Mouse (Mus musculus): ENCODE data around the gene Emd. TPM values are rescaled to one million over a fixed set of nuclear protein-coding genes. Genes with fewer than 3 reads are reported as not detected.
"Not testable (repeated sequence)": the region's sequence is repeated elsewhere in the genome, so short reads cannot be mapped to it uniquely, and the experiment has no call there.

Emd gene
- total RNA-seq (2017): 61.5 and 63.0 TPM in 2 replicates

GRCm38 (mm10) chrX:74254153-74254887 lies at the start of gene Emd:
Gene Emd, plus strand, starts transcription at chrX:74254687.
- ATAC-seq (ENCODE audit: extremely low read depth, insufficient number of reproducible peaks, low FRiP score, poor library complexity, severe bottlenecking): peak; percentile 97

- ATAC-seq (ENCODE audit: extremely low read depth, insufficient number of reproducible peaks, low FRiP score, poor library complexity, severe bottlenecking): no peak
Observed at GRCm38 (mm10) chrX:74218496-74218895, 36.0 kb upstream of the Emd start.

DNA sequence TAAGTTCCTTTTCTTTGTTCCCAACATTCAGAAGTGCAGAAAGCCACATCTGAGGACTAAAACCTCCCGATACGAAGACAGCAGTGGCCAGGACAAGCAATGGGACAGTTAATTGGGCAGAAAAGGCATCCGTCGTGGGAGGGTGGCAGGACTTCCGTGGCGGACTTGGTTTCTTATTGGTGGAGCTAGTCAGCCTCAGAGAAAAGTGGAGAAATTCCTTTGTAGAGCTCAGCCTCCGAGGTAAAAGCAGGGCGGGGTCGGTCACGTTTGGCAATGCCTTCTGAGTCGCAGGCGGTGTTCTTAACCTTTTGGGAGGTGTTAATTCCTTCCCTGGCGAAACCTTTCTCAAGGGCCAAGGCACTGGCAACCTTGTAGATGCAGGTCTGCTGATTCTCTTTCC lies 35.0 kb upstream of the Emd start:
- ATAC-seq (ENCODE audit: extremely low read depth, insufficient number of reproducible peaks, low FRiP score, poor library complexity, severe bottlenecking): no peak

DNA sequence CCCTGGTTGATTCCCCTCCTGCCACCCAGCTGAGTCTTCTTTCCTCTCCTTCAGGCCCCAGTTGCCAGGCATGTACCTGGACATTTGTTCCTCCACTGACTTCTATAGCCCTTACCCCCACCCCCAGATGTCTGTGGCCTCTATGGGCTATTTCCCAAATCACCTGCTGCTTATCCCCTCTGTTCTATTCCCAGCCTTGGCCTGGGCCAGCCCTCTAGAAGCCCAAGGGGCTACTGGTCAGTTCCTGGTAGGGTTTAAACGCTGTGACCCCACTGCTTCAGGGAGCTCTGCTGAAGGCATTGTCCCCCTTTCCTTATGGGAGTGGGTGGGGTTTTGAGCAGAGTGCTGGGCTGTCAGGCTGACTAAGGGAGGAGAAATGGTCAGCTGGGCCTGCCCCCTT lies 34.4 kb upstream of the Emd start:
- not testable (repeated sequence) for ATAC-seq (ENCODE audit: extremely low read depth, insufficient number of reproducible peaks, low FRiP score, poor library complexity, severe bottlenecking)

- ATAC-seq (ENCODE audit: extremely low read depth, insufficient number of reproducible peaks, low FRiP score, poor library complexity, severe bottlenecking): no peak
Observed at GRCm38 (mm10) chrX:74230038-74230437, 24.4 kb upstream of the Emd start.

DNA sequence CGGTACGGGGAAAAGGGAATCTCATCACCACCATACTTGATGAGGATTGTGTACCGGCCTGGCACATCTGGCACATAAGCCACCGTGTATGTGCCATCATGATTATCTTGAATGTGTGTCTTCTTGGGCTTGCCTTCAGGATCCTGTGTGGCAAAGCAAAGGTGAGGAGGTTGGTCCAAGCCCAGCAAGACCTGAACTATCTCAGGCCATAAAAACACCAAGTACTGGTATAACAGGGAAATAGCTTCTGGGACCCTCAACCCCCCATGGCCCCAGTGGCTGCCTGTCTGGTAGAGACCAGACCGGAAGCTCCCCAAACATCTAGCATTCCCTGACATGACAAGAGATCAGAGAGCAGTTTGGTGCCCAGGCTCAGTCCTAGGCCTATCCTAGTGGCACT lies 21.3 kb upstream of the Emd start:
- no peak for ATAC-seq (ENCODE audit: extremely low read depth, insufficient number of reproducible peaks, low FRiP score, poor library complexity, severe bottlenecking)

- no peak for ATAC-seq (ENCODE audit: extremely low read depth, insufficient number of reproducible peaks, low FRiP score, poor library complexity, severe bottlenecking)
Observed at GRCm38 (mm10) chrX:74240332-74240731, 14.2 kb upstream of the Emd start.

DNA sequence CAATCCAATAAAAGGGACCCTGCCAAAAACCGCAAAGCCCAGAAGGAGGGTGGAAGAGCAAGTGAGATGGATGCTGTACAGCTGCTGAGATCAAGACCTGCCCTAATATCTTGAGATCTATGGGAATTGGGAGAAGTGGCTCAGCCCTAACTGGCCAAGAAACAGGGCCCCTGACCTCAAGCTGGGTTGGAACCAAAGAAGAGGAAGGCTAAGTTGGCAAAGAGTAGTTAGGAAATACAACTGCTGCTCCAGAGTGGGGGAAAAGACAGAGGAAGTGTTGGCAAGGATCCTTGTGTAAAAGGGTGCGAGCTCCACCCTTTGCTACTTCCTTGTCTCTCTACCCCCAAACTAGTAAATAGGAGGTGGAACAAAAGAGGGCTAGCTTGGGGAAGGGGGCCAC lies 11.1 kb upstream of the Emd start:
- ATAC-seq (ENCODE audit: extremely low read depth, insufficient number of reproducible peaks, low FRiP score, poor library complexity, severe bottlenecking): no peak

DNA sequence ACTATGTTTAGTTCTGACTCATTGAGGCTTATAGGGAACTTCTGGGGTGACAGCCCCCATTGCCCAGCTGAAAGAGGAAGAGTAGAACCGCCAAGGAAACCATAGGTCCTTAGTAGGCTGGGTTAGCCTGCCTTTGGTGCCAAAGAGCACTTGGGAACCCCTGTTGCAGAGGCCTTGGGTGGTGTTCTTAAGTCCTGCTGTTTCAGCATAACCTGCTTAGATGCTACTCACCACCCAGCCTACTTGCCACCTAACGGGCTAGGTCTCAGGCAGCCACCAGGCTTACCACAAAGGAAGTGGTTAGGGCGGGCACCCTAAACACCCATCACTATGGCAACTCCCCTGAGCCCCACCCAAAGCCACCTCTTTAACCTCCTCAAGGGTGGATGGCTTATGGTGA lies 10.7 kb upstream of the Emd start:
- peak; percentile 74 for ATAC-seq (ENCODE audit: extremely low read depth, insufficient number of reproducible peaks, low FRiP score, poor library complexity, severe bottlenecking)

DNA sequence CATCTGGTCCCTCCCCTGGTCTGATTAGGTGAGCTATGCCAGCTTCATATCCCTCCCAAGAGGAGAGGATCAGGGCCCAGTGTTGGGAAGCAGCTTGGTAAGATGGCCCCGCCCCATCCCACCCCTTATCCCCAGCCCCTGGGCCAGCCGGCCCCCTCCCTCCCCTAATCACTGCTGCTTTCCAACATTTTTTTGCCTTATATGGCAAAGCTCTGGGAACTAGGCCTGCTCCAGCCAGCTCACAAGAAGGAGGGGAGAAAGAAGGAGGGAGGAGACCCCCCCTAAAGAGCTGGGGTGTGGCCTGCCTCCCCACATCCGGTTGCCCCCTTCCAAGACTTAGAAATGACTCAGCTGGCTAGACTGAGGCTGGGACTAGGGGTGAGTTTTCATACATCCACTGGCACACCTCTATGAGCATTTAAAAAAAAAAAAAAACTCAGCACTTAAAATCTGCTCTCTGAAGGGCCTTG lies 9.8 kb upstream of the Emd start:
- ATAC-seq (ENCODE audit: extremely low read depth, insufficient number of reproducible peaks, low FRiP score, poor library complexity, severe bottlenecking): no peak

GRCm38 (mm10) chrX:74245107-74245506 lies 9.4 kb upstream of the Emd start:
- no peak for ATAC-seq (ENCODE audit: extremely low read depth, insufficient number of reproducible peaks, low FRiP score, poor library complexity, severe bottlenecking)

DNA sequence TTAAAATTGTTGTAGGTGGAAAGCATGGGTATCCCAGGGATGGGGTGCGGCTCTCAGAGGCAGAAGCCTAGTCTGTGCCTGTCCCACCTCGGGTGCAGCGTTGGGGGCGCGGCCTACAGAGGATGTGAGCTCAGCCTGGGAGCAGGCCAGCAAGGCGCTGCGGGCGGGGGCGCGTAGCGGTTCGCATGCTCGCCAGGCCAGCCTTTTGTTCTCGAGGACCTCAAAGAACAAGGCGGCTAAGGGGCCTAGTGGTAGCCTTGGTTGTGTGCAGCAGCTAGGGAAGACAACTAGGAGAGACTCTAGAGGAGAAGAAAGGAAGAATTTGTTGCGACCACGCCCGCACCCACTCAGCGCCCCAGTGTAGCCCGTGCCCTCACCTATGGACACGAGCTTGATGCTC lies 8.8 kb upstream of the Emd start:
- ATAC-seq (ENCODE audit: extremely low read depth, insufficient number of reproducible peaks, low FRiP score, poor library complexity, severe bottlenecking): peak; percentile 14; the same call in 1 of the 2 replicates

DNA sequence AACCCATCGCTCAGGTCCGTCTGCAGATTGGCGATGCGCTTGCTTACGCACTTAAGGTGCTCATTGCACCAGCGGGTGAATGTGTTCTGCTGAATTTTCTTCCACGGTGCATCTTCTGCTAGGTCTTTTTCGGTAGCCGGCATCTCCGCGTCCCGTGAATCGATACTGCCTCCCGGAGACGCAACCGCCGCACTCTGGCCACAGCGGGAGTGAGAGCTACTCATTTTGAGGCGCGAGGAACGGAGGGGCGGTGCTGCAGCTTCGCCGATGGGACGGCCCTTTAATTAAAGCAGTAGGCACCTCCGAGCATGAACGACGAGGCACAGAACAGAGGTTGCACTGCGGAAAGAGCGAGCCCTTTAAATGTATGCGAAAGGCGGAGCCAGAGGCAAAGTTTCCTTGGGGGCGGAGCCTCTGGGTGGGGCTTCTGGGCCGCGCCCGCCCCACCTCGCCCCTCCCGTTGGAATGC lies 8.2 kb upstream of the Emd start:
- ATAC-seq (ENCODE audit: extremely low read depth, insufficient number of reproducible peaks, low FRiP score, poor library complexity, severe bottlenecking): peak; percentile 69

GRCm38 (mm10) chrX:74246693-74247092 lies 7.8 kb upstream of the Emd start:
- no peak for ATAC-seq (ENCODE audit: extremely low read depth, insufficient number of reproducible peaks, low FRiP score, poor library complexity, severe bottlenecking)

DNA sequence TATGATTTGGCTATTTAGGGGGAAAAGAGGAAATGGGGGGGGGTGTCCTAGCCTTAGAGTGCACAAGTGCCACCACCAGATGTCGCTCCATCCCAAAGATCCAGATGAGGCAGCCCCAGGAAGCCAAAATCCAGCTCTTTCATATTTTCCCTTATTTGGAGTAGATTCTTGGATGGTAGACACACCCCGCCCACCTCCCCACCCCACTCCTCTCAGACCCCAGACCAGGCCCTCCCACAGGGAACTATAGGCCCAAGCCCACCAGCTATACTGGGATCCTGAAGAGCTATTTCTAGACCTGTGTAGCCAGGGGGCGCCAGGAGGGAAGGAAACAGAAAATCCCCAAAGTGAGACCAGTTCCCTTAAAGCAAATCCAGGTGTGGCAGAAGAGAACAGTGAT lies 5.8 kb upstream of the Emd start:
- no peak for ATAC-seq (ENCODE audit: extremely low read depth, insufficient number of reproducible peaks, low FRiP score, poor library complexity, severe bottlenecking)

- ATAC-seq (ENCODE audit: extremely low read depth, insufficient number of reproducible peaks, low FRiP score, poor library complexity, severe bottlenecking): no peak
Observed at GRCm38 (mm10) chrX:74249615-74250014, 4.9 kb upstream of the Emd start, which contains the start of gene Flna. Gene Flna, minus strand, starts transcription at chrX:74249820.

- ATAC-seq (ENCODE audit: extremely low read depth, insufficient number of reproducible peaks, low FRiP score, poor library complexity, severe bottlenecking): peak; percentile 5; the same call in 1 of the 2 replicates
Observed at GRCm38 (mm10) chrX:74254888-74255565, 540 bp downstream of the Emd start.

DNA sequence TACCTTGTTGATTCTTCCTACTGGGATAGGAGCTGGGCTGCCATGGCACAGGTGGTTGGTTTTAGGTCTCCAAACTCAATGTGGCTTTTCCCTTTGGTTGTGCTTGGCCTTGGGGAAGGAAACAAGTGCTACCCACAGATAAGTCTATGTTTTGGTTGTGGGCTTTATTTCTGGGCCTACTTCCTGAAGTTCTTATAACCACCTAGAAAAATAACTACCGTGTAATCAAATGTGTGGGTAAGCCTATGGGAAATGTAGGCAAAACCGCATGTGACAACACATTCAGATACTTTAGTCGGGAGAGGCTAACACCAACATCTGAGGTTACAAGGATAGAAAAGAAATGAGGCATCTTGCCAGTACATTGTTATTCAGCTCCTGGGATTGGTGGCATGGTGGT lies 3.3 kb downstream of the Emd start:
- ATAC-seq (ENCODE audit: extremely low read depth, insufficient number of reproducible peaks, low FRiP score, poor library complexity, severe bottlenecking): no peak

GRCm38 (mm10) chrX:74269736-74270061 lies 15.2 kb downstream of the Emd start:
- ATAC-seq (ENCODE audit: extremely low read depth, insufficient number of reproducible peaks, low FRiP score, poor library complexity, severe bottlenecking): no peak
